Mouse (Mus musculus): ENCODE data around the gene March7.

- TF ChIP-seq CTCF (IDR thresholded peaks at IDR 0.05; ENCODE audit: borderline replicate concordance, insufficient read depth, low read length) (no peak), POLR2A (IDR thresholded peaks at IDR 0.05; ENCODE audit: low read depth, low read length) (no peak)
Observed at GRCm38 (mm10) chr2:60196841-60197240, 12.8 kb upstream of the March7 start.
